Comparison of ENCODE assay signal across 19 mouse cellular contexts in the genomic region with DNA sequence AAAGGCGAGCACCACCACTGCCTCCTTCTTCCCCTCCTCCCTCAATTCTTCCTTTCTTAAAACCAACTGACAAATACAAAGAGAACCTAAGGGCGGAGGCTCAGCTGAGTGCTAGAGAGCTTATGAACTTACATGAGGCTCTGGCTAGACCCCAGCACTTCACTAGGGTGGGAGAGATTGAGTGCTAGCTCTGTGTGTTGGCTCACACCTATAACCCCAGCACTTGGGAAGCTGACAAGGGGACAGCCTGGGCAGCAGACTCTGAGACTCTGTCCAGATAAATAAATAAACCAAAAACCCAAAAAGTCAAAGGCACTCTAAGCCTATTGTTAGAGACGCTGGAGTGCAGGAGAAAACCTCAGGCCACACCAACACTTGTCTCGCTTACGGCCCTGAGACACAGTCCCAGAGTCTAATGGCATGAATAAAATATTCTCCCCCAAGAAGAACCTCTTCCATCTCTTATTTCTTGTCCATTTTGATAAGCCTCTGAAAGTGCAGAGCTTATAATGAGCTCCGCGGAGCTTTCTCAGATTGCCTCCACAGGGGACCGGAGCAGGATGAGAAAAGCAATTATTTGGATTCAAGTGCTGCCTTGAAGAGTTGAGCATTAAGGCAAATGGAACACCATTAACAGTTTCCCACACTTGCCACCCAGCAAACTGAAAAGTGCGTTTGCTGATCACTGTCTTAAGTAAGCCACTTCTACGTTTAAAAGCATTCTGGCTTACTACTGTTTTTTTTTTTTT. TPM values are rescaled to one million over a fixed set of nuclear protein-coding genes. Genes with fewer than 3 reads are reported as not detected.
A peak's percentile ranks its signal among the peaks of the same experiment; 100 is the strongest.
DNase-seq lines count a peak whose midpoint lies in the region; ATAC-seq lines count a peak whose summit lies in the region.
"Had no signal": no experiment of that assay in that cellular context is flagged by ENCODE, and none has a peak within 500 bp of the region (broad histone marks: within the 10 kb centered on the region; RNA-seq: fewer than 3 reads in every experiment).

No protein-coding gene starts in this region.

- no peak overlapping the region for H3K4me2 ChIP-seq in hindbrain, embryonic 14.5 days (replicated peaks)
- no peak overlapping the region for H3K4me2 ChIP-seq in neural tube, embryonic 14.5 days (ENCODE audit: low read depth, low read length)
- H3K4me2 ChIP-seq in heart, embryonic 12.5 days, result no peak overlapping the region
- H3K4me2 ChIP-seq: embryonic facial prominence, embryonic 12.5 days; liver, embryonic 12.5 days; lung, embryonic 15.5 days; stomach, embryonic 15.5 days had no signal

- peaks cover 31% of the 10 kb centered on the region for H3K4me1 ChIP-seq in forebrain, embryonic 10.5 days
- H3K4me1 ChIP-seq in hindbrain, embryonic 14.5 days (replicated peaks; ENCODE audit: control insufficient read depth, insufficient read depth, low read length), result no peaks in the 10 kb centered on the region
- no peaks in the 10 kb centered on the region for H3K4me1 ChIP-seq in neural tube, embryonic 14.5 days (ENCODE audit: control insufficient read depth, insufficient read depth, low read length)
- peaks cover 9% of the 10 kb centered on the region; the same call in 1 of the 2 replicates for H3K4me1 ChIP-seq in limb, embryonic 10.5 days
- H3K4me1 ChIP-seq in heart, embryonic 12.5 days (replicated peaks), result no peaks in the 10 kb centered on the region
- H3K4me1 ChIP-seq: embryonic facial prominence, embryonic 12.5 days; liver, embryonic 12.5 days; lung, embryonic 15.5 days; stomach, embryonic 15.5 days had no signal

- H3K9me3 ChIP-seq in forebrain, embryonic 10.5 days, result peaks cover 15% of the 10 kb centered on the region
- 0 out of 2 replicates have a peak, but pooled peaks cover 9% of the 10 kb centered on the region for H3K9me3 ChIP-seq in hindbrain, embryonic 14.5 days (ENCODE audit: control insufficient read depth, low read length)
- H3K9me3 ChIP-seq in neural tube, embryonic 14.5 days (ENCODE audit: control insufficient read depth, low read length), result no peaks in the 10 kb centered on the region; the same call in 1 of the 2 replicates
- peaks cover 4% of the 10 kb centered on the region; the same call in 1 of the 2 replicates for H3K9me3 ChIP-seq in limb, embryonic 10.5 days (replicated peaks)
- H3K9me3 ChIP-seq in heart, embryonic 12.5 days (replicated peaks), result peaks cover 20% of the 10 kb centered on the region
- H3K9me3 ChIP-seq: lung, embryonic 15.5 days; stomach, embryonic 15.5 days had no signal

- peak overlapping the region; percentile 75 for H3K27ac ChIP-seq in forebrain, embryonic 10.5 days
- H3K27ac ChIP-seq in hindbrain, embryonic 14.5 days, result peak overlapping the region; percentile 30; the same call in 1 of the 2 replicates
- peak overlapping the region; percentile 34; the same call in 1 of the 2 replicates for H3K27ac ChIP-seq in neural tube, embryonic 14.5 days (ENCODE audit: low read depth, low read length)
- H3K27ac ChIP-seq in limb, embryonic 10.5 days, result no peak overlapping the region
- H3K27ac ChIP-seq in heart, embryonic 12.5 days (ENCODE audit: poor library complexity, severe bottlenecking), result no peak overlapping the region
- H3K27ac ChIP-seq: embryonic facial prominence, embryonic 12.5 days; liver, embryonic 12.5 days; lung, embryonic 15.5 days; stomach, embryonic 15.5 days had no signal

- peak; percentile 29 for DNase-seq in brain, adult 2 months (ENCODE audit: low read depth, low spot score)
- DNase-seq in forebrain, embryonic 10.5 days (ENCODE audit: extremely low spot score, low spot score), result no peak
- DNase-seq in hindbrain, embryonic 14.5 days (ENCODE audit: low spot score), result no peak
- no peak for DNase-seq in ovary, adult 18-20 months (ENCODE audit: low spot score)
- DNase-seq in limb, embryonic 10.5 days (ENCODE audit: low spot score), result no peak
- DNase-seq: adrenal gland, adult 2 months; cerebellum, adult 2 months; heart, postnatal 4 days; kidney, adult 11 months; kidney, postnatal 14 days; right cerebral cortex, postnatal 14 days; thymus, adult 2 months had no signal

- no peak overlapping the region for H3K4me3 ChIP-seq in forebrain, embryonic 10.5 days
- H3K4me3 ChIP-seq in hindbrain, embryonic 14.5 days (replicated peaks; ENCODE audit: low read length), result no peak overlapping the region
- H3K4me3 ChIP-seq in neural tube, embryonic 14.5 days (ENCODE audit: low read depth, low read length), result no peak overlapping the region
- H3K4me3 ChIP-seq in limb, embryonic 10.5 days, result no peak overlapping the region
- H3K4me3 ChIP-seq in heart, embryonic 12.5 days, result no peak overlapping the region
- H3K4me3 ChIP-seq: embryonic facial prominence, embryonic 12.5 days; liver, embryonic 12.5 days; lung, embryonic 15.5 days; stomach, embryonic 15.5 days had no signal

- ATAC-seq in hindbrain, embryonic 14.5 days (ENCODE audit: low FRiP score), result no peak
- no peak for ATAC-seq in neural tube, embryonic 14.5 days (ENCODE audit: low read depth)
- no peak for ATAC-seq in heart, embryonic 12.5 days (ENCODE audit: insufficient number of reproducible peaks, low FRiP score)
- ATAC-seq: CD4-positive, CD25-positive, alpha-beta regulatory T cell, adult 4 months; liver, embryonic 12.5 days had no signal

- peaks cover 27% of the 10 kb centered on the region for H3K36me3 ChIP-seq in forebrain, embryonic 10.5 days (replicated peaks)
- no peaks in the 10 kb centered on the region for H3K36me3 ChIP-seq in hindbrain, embryonic 14.5 days (replicated peaks; ENCODE audit: control insufficient read depth, insufficient read depth)
- no peaks in the 10 kb centered on the region for H3K36me3 ChIP-seq in neural tube, embryonic 14.5 days (ENCODE audit: control insufficient read depth, insufficient read depth, low read length)
- H3K36me3 ChIP-seq in limb, embryonic 10.5 days, result peaks cover 34% of the 10 kb centered on the region
- H3K36me3 ChIP-seq in heart, embryonic 12.5 days, result peaks cover 41% of the 10 kb centered on the region
- H3K36me3 ChIP-seq: lung, embryonic 15.5 days; stomach, embryonic 15.5 days had no signal

- no peak overlapping the region for H3K9ac ChIP-seq in hindbrain, embryonic 14.5 days
- H3K9ac ChIP-seq in neural tube, embryonic 14.5 days (replicated peaks; ENCODE audit: low read depth, low read length), result no peak overlapping the region
- no peak overlapping the region for H3K9ac ChIP-seq in heart, embryonic 12.5 days
- H3K9ac ChIP-seq: embryonic facial prominence, embryonic 12.5 days; liver, embryonic 12.5 days; lung, embryonic 15.5 days; stomach, embryonic 15.5 days had no signal

- H3K27me3 ChIP-seq in forebrain, embryonic 10.5 days (ENCODE audit: poor library complexity, severe bottlenecking), result no peaks in the 10 kb centered on the region
- H3K27me3 ChIP-seq in hindbrain, embryonic 14.5 days (ENCODE audit: control insufficient read depth, insufficient read depth, low read length), result no peaks in the 10 kb centered on the region
- no peaks in the 10 kb centered on the region for H3K27me3 ChIP-seq in neural tube, embryonic 14.5 days (ENCODE audit: control insufficient read depth, insufficient read depth, low read length)
- H3K27me3 ChIP-seq in limb, embryonic 10.5 days (ENCODE audit: low read depth, poor library complexity, severe bottlenecking), result no peaks in the 10 kb centered on the region
- H3K27me3 ChIP-seq in heart, embryonic 12.5 days (replicated peaks), result no peaks in the 10 kb centered on the region
- H3K27me3 ChIP-seq: embryonic facial prominence, embryonic 12.5 days; lung, embryonic 15.5 days; stomach, embryonic 15.5 days had no signal

- 50% methylated on average over 10 of the region's 10 CpGs for WGBS in forebrain, embryonic 10.5 days
- whole genome bisulfite sequencing in hindbrain, embryonic 14.5 days, result 71% methylated on average over 10 of the region's 10 CpGs
- 74% methylated on average over 10 of the region's 10 CpGs for WGBS in neural tube, embryonic 14.5 days
- 91% methylated on average over 10 of the region's 10 CpGs for WGBS in limb, embryonic 10.5 days
- 75% methylated on average over 10 of the region's 10 CpGs for WGBS in heart, embryonic 12.5 days

RNA-seq across cellular contexts. Expression of gene Rnf7, which starts 18.2 kb away (rescaled TPM):
- 269 and 273 TPM in 2 replicates for polyA plus RNA-seq in forebrain, embryonic 10.5 days (2016; fragmentation: Nextera tagmentation; extraction: Ambion mirVana)
- polyA plus RNA-seq in hindbrain, embryonic 14.5 days (2014; fragmentation: Nextera tagmentation; extraction: Ambion mirVana), result 250 and 268 TPM in 2 replicates
- 241 and 279 TPM in 2 replicates for polyA plus RNA-seq in neural tube, embryonic 14.5 days (2014; fragmentation: Nextera tagmentation; extraction: Ambion mirVana)
- 257 and 265 TPM in 2 replicates for polyA plus RNA-seq in limb, embryonic 10.5 days (2016; fragmentation: Nextera tagmentation; extraction: Ambion mirVana)
- 235 and 244 TPM in 2 replicates for polyA plus RNA-seq in heart, embryonic 12.5 days (2016; fragmentation: Nextera tagmentation; extraction: Ambion mirVana)

Comparison
In these comparisons a context has a peak if more than half of its experiments do, and no peak if none do; other contexts are left out.
1. H3K27ac ChIP-seq: peak in forebrain, embryonic 10.5 days (single experiment), hindbrain, embryonic 14.5 days (single experiment) and neural tube, embryonic 14.5 days (single experiment); none in limb, embryonic 10.5 days (single experiment) and heart, embryonic 12.5 days (single experiment).